Mouse (Mus musculus): Measurements from ENCODE around the gene Colca2. TPM values are rescaled to one million over a fixed set of nuclear protein-coding genes. Genes with fewer than 3 reads are reported as not detected.
A peak's percentile ranks its signal among the peaks of the same experiment; 100 is the strongest.

Gene Colca2
- total RNA-seq, 2 experiments from 2014 or later, result 0.57 to 1.2 TPM

GRCm38 (mm10) chr9:51273581-51274154 is 4.7 kb downstream of the Colca2 start:
- DNase-seq (ENCODE audit: extremely low spot score in 1 of 2, low spot score in 1 of 2), result no peak

- DNase-seq (ENCODE audit: extremely low spot score in 1 of 2, low spot score in 1 of 2), result no peak
Measured at GRCm38 (mm10) chr9:51272102-51272501, 6.3 kb downstream of the Colca2 start.

GRCm38 (mm10) chr9:51271073-51271472 is 7.3 kb downstream of the Colca2 start:
- DNase-seq (ENCODE audit: extremely low spot score in 1 of 2, low spot score in 1 of 2), result no peak

DNA sequence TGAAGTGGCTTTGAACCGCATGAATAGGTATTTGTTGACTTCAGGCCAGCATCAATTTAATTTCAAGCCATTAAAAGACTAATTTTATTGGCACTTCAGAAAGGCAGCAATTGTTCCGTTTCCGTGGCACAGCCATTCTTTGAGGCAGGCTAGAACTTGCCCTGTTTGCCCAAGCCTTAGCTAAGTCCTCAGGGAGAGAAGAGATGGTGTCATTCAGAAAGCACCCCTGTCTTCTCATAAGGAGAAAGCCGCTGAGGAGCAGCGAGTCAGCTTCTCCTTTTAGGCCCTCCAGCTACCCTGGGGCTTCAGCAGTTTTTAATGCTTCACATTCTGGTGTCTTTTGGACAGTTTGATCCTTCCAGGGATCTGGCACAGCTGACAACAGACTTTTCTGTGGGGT is 9.5 kb downstream of the Colca2 start:
- no peak for DNase-seq (ENCODE audit: extremely low spot score in 1 of 2, low spot score in 1 of 2)

GRCm38 (mm10) chr9:51258426-51258825 is 19.9 kb downstream of the Colca2 start:
- DNase-seq (ENCODE audit: extremely low spot score in 1 of 2, low spot score in 1 of 2), result no peak

GRCm38 (mm10) chr9:51256780-51257502 is 21.4 kb downstream of the Colca2 start:
- no peak for DNase-seq (ENCODE audit: extremely low spot score in 1 of 2, low spot score in 1 of 2)

DNA sequence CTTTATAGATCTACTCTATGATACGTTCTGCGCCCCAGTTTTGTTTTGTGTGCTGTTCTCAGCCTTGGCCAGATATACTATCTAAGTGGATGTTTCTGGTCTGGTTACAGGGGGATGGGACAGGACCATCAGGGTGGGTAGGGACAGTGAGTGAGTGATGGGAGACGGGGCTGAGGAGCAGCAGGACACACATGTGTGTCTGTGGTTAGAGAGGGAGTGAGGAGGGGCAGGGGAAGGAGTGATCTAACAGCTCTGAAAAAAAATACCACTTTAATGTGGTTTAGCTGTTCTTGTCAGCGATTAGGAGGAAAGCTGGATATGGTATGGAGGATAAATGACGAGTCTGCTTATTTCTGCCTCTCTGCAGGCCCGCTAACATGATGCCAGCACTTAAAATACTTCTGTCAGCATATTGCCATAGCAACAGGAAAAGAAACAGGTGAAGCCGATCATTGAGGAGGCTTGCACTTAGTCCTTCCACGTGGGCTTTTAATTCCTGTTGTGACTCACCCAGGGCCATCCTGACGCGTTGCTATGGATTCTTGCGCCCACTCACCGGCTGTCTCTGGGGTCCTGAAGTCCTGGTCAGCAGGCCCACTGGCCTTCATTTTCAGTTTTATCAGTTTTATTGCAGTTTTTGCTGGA is 39.5 kb downstream of the Colca2 start:
- peak; percentile 16 to 31 for DNase-seq (ENCODE audit: extremely low spot score in 1 of 2, low spot score in 1 of 2)

DNA sequence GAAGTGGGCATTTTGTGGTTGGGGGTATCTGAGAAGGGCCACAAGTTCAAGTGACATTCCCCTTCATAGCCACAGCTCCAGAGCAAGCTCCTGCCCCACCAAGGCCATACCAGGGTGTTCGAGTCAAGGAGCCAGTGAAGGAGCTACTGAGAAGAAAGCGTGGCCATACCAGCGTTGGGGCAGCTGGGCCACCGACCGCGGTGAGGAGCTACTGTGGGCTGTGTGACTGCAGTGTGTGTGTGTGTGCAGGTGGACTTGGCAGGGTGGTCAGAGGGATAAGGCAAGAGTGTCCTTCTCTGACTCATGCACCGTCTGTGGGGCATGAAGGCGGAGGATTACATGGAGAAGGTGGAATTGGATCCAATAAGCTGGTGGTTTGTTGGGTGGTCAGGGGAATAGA is 46.2 kb downstream of the Colca2 start:
- DNase-seq (ENCODE audit: extremely low spot score in 1 of 2, low spot score in 1 of 2), result no peak

DNA sequence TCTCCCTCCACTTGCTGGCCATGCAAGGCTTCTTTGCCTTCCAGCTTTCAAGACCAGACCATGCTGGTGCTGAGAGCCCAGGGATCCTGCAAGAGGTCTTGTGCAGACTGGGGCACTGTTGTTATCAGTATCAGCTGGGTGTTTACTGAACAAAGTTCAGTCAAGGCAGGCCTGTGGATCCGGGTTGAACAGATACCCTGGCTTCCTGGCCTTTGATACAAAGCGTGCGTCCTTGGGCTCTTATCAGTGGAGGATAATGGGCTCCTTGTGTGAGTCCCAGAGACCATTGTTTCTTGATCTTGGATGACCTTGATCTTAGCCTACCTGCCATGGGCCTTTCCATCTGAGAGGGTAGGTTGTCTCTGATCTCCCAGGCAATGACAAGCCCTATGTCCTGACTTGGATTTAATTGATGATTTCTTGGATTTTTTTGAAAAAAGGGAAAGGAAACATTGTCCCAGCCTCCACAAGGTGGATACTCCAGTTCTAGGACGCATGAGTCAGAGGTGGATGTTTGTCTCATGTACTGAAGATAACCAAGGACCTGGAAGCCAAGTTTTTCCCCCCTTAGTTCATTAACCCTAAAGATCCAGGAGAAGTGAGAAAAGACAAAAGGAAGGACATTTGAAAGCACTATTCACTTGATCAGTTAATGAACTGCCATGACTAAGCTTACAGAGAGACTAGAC is 47.5 kb downstream of the Colca2 start:
- DNase-seq (ENCODE audit: extremely low spot score in 1 of 2, low spot score in 1 of 2), result no peak

GRCm38 (mm10) chr9:51225636-51226166 is 52.7 kb downstream of the Colca2 start:
- DNase-seq (ENCODE audit: extremely low spot score in 1 of 2, low spot score in 1 of 2), result no peak

Other genes with a start within 250 kb of the Colca2 start
- not detected for gene Btg4, start 217.7 kb downstream of the Colca2 start, total RNA-seq (2021)
- gene Layn, start 201.5 kb downstream of the Colca2 start, total RNA-seq (2021), result 1 to 10 TPM; 5.6 to 6.9 TPM
- not detected for gene 4833427G06Rik, start 176.5 kb downstream of the Colca2 start, total RNA-seq (2021)
- gene Gm32742, start 113.1 kb downstream of the Colca2 start, total RNA-seq (2021), result not detected
- under 1 TPM in 1 of 2 experiments, not detected in 1; 0.10 TPM for gene Pou2af1, start 64.9 kb downstream of the Colca2 start, total RNA-seq (2021)
- not detected for gene 1810046K07Rik, start 50.3 kb upstream of the Colca2 start, total RNA-seq (2021)

All from layer of hippocampus, postnatal 25 days (tissue).